Mouse (Mus musculus) heart, embryonic 11.5 days (tissue): Measurements from ENCODE around the gene Ssu72. TPM values are rescaled to one million over a fixed set of nuclear protein-coding genes. Genes with fewer than 3 reads are reported as not detected.

Source experiments
- ATAC-seq: fragments of 200-750 bp; cut with Nextera tagmentation; replicated peaks from 2 replicates; pipeline ENCODE4 v1.8.0; 2017; ENCODE audit warnings: moderate library complexity; ENCODE audit not compliant: insufficient number of reproducible peaks, low FRiP score, low TSS enrichment
- H3K27ac ChIP-seq: fragments of 300-500 bp; sonication (generic); 2 replicates; pipeline ENCODE4 v1.5.1; 2014; ENCODE audit warnings: mild to moderate bottlenecking, low read depth, low read length
- H3K27me3 ChIP-seq: fragments of 300-500 bp; sonication (generic); 2 replicates; pipeline ENCODE4 v1.6.1; 2014; ENCODE audit warnings: mild to moderate bottlenecking, low read length, mixed read lengths; ENCODE audit not compliant: control insufficient read depth, insufficient read depth
- H3K36me3 ChIP-seq: fragments of 300-500 bp; sonication (generic); 2 replicates; pipeline ENCODE4 v1.6.1; 2014; ENCODE audit warnings: mild to moderate bottlenecking, low read length, moderate library complexity, mixed read lengths; ENCODE audit not compliant: control insufficient read depth, insufficient read depth
- H3K4me1 ChIP-seq: fragments of 300-500 bp; sonication (generic); 2 replicates; pipeline ENCODE4 v1.6.1; 2014; ENCODE audit warnings: low read length; ENCODE audit not compliant: control insufficient read depth, insufficient read depth
- H3K4me2 ChIP-seq: fragments of 300-500 bp; sonication (generic); 2 replicates; pipeline ENCODE4 v1.6.1; 2014; ENCODE audit warnings: mild to moderate bottlenecking, moderate library complexity
- H3K4me3 ChIP-seq: fragments of 300-500 bp; sonication (generic); 2 replicates; pipeline ENCODE4 v1.5.1; 2014; ENCODE audit warnings: low read depth, low read length
- H3K9ac ChIP-seq: fragments of 300-500 bp; sonication (generic); 2 replicates; pipeline ENCODE4 v1.6.1; 2014; ENCODE audit warnings: mild to moderate bottlenecking, low read depth, low read length, moderate library complexity
- H3K9me3 ChIP-seq: fragments of 300-500 bp; sonication (generic); replicated peaks from 2 replicates; pipeline ENCODE4 v1.6.1; 2016; ENCODE audit warnings: low read length; ENCODE audit not compliant: control insufficient read depth
- WGBS: fragments of 180-500 bp; shearing (Covaris S2); extraction: QIAGEN DNeasy Blood & Tissue Kit; methylation state at CpG from one replicate; pipeline ENCODE4 v1.1.7; 2014; ENCODE audit not compliant: insufficient replicate concordance; 5-methylcytosine and 5-hydroxymethylcytosine counted together
- polyA plus RNA-seq: library from polyadenylated mRNA; unstranded; fragments of >200 nt; fragmentation: Nextera tagmentation; extraction: Ambion mirVana; gene quantifications from 2 replicates; pipeline ENCODE4 v1.2.1, GENCODE M21; 2014

The Ssu72 gene
- polyA plus RNA-seq, 1 experiment from 2014 or later, result 128 TPM

- no peak overlapping the region for H3K9ac ChIP-seq
These were observed 9.0 kb upstream of the Ssu72 start for GRCm38 (mm10) chr4:155695531-155696062.

GRCm38 (mm10) chr4:155696261-155697255 is 8.0 kb upstream of the Ssu72 start:
- H3K27me3 ChIP-seq, result peaks cover 20% of the 10 kb centered on the region
- no peak for ATAC-seq
- H3K27ac ChIP-seq, result no peak overlapping the region
- H3K4me2 ChIP-seq, result no peak overlapping the region
- no peaks in the 10 kb centered on the region for H3K4me1 ChIP-seq
- H3K4me3 ChIP-seq, result no peak overlapping the region
- 57% methylated on average over 16 of the region's 16 CpGs for WGBS
- no peaks in the 10 kb centered on the region for H3K36me3 ChIP-seq
- no peak overlapping the region for H3K9ac ChIP-seq
- no peaks in the 10 kb centered on the region for H3K9me3 ChIP-seq

More at GRCm38 (mm10) chr4:155695531-155696062, 9.0 kb upstream of the Ssu72 start:
- H3K27me3 ChIP-seq, result peaks cover 24% of the 10 kb centered on the region
- no peaks in the 10 kb centered on the region for H3K9me3 ChIP-seq
- no peaks in the 10 kb centered on the region for H3K36me3 ChIP-seq
- no peak for ATAC-seq
- H3K4me1 ChIP-seq, result no peaks in the 10 kb centered on the region
- 78% methylated on average over 4 of the region's 4 CpGs for WGBS
- no peak overlapping the region for H3K27ac ChIP-seq
- no peak overlapping the region for H3K4me2 ChIP-seq
- H3K4me3 ChIP-seq, result no peak overlapping the region

GRCm38 (mm10) chr4:155700425-155700824 is 4.2 kb upstream of the Ssu72 start:
- H3K4me2 ChIP-seq, result no peak overlapping the region
- 0 out of 2 replicates have a peak, but pooled peaks cover 3% of the 10 kb centered on the region for H3K4me1 ChIP-seq
- no peak overlapping the region for H3K27ac ChIP-seq
- no peaks in the 10 kb centered on the region for H3K9me3 ChIP-seq
- peaks cover 7% of the 10 kb centered on the region for H3K27me3 ChIP-seq
- ATAC-seq, result no peak
- H3K9ac ChIP-seq, result no peak overlapping the region
- H3K36me3 ChIP-seq, result no peaks in the 10 kb centered on the region
- no peak overlapping the region for H3K4me3 ChIP-seq

GRCm38 (mm10) chr4:155703425-155703929 is 1.1 kb upstream of the Ssu72 start:
- no peak overlapping the region for H3K9ac ChIP-seq
- no peaks in the 10 kb centered on the region for H3K36me3 ChIP-seq
- 92% methylated on average over 4 of the region's 4 CpGs for WGBS
- peaks cover 8% of the 10 kb centered on the region for H3K4me1 ChIP-seq
- no peak overlapping the region for H3K27ac ChIP-seq
- no peak overlapping the region for H3K4me3 ChIP-seq
- H3K4me2 ChIP-seq, result no peak overlapping the region
- H3K9me3 ChIP-seq, result no peaks in the 10 kb centered on the region
- ATAC-seq, result no peak
- H3K27me3 ChIP-seq, result no peaks in the 10 kb centered on the region

GRCm38 (mm10) chr4:155705592-155705929 is 961 bp downstream of the Ssu72 start:
- Histone ChIP-seq H3K4me1 (peaks cover 8% of the 10 kb centered on the region), H3K4me2 (peak overlapping the region; percentile 82), H3K36me3 (no peaks in the 10 kb centered on the region), H3K4me3 (peak overlapping the region; percentile 91), H3K9ac (peak overlapping the region; percentile 82), H3K9me3 (no peaks in the 10 kb centered on the region), H3K27me3 (no peaks in the 10 kb centered on the region), H3K27ac (peak overlapping the region; percentile 96)
- no peak; the same call in 1 of the 2 replicates for ATAC-seq
- under 1% methylated on average over 19 of the region's 19 CpGs for WGBS

GRCm38 (mm10) chr4:155708582-155708981 is 4.0 kb downstream of the Ssu72 start:
- WGBS, result 79% methylated on average over 2 of the region's 2 CpGs
- H3K4me3 ChIP-seq, result no peak overlapping the region

GRCm38 (mm10) chr4:155708988-155709387 is 4.4 kb downstream of the Ssu72 start:
- Histone ChIP-seq H3K36me3 (no peaks in the 10 kb centered on the region), H3K9me3 (no peaks in the 10 kb centered on the region), H3K4me2 (no peak overlapping the region), H3K4me3 (no peak overlapping the region), H3K4me1 (peaks cover 8% of the 10 kb centered on the region), H3K27ac (no peak overlapping the region), H3K9ac (no peak overlapping the region), H3K27me3 (no peaks in the 10 kb centered on the region)
- no peak for ATAC-seq

More at GRCm38 (mm10) chr4:155708582-155708981, 4.0 kb downstream of the Ssu72 start:
- H3K4me2 ChIP-seq, result no peak overlapping the region
- H3K9ac ChIP-seq, result no peak overlapping the region
- no peak overlapping the region for H3K27ac ChIP-seq
- H3K4me1 ChIP-seq, result peaks cover 8% of the 10 kb centered on the region
- H3K36me3 ChIP-seq, result no peaks in the 10 kb centered on the region
- no peaks in the 10 kb centered on the region for H3K9me3 ChIP-seq
- no peaks in the 10 kb centered on the region for H3K27me3 ChIP-seq
- no peak for ATAC-seq

- H3K27ac ChIP-seq, result peak overlapping the region; percentile 41; the same call in 1 of the 2 replicates
- H3K9ac ChIP-seq, result no peak overlapping the region
- H3K9me3 ChIP-seq, result no peaks in the 10 kb centered on the region
- ATAC-seq, result no peak
- H3K4me2 ChIP-seq, result no peak overlapping the region
- no peak overlapping the region for H3K4me3 ChIP-seq
- WGBS, result 69% methylated on average over 6 of the region's 6 CpGs
- H3K4me1 ChIP-seq, result peaks cover 5% of the 10 kb centered on the region
- H3K27me3 ChIP-seq, result no peaks in the 10 kb centered on the region
- H3K36me3 ChIP-seq, result peaks cover 4% of the 10 kb centered on the region
These were observed 6.1 kb downstream of the Ssu72 start for GRCm38 (mm10) chr4:155710521-155711252.
